Mouse (Mus musculus): Measurements from ENCODE around the gene Zbtb37. TPM values are rescaled to one million over a fixed set of nuclear protein-coding genes. Genes with fewer than 3 reads are reported as not detected.

The Zbtb37 gene
- 8.9 and 9.4 TPM in 2 replicates for polyA plus RNA-seq (2016; fragmentation: Nextera tagmentation; extraction: Ambion mirVana)

DNA sequence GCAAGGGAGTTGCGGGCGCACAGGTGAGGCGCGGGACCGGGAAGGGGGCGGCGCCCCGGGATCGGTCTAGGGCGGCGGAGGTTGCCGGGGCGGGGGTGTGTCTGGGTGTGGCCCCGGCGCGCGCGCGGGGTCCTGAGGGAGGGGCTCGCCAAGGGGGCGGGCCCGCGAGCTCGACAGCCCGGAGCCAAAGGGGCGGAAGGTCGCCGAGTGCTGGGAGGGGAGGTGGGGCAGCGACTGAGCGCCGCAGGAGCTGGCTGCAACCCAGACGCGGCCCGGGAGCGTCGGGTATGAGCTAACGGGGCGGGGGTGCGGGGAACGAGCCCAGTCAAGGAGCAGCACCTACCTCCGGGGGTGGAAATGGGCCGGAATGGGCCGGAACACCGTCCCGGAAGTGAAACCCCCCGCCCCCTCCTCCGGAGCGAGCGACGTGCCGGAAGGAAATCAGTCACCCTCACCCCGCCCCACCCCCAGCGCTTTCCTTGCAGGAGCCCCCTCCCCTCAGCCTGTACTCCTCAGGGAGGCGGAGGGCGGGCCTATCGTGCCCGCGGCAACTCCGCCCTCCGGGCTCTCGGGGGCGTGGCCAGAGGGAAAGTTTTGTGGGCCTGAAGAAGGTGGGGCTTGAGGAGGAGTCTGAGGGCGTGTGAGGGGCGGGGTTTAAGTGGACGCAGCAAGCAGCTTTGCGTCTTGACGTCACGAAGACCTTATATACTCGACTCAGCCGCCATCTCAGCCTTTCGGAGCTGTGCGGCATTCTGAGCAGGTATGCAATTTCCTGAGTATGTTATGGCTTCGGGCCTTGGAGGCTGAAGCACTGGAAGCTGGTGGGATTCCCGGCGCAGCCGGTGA lies at the start of gene Zbtb37:
TSS of gene Zbtb37 (minus strand) at position 415 of the 846 bp plus-strand sequence.
- Histone ChIP-seq H3K27ac (peak within 1 kb of the TSS; percentile 92), H3K9ac (peak within 1 kb of the TSS; percentile 93), H3K27me3 (no peaks in the 10 kb centered on the region), H3K4me3 (peak within 1 kb of the TSS; percentile 84), H3K4me1 (peaks cover 13% of the 10 kb centered on the region), H3K9me3 (no peaks in the 10 kb centered on the region), H3K36me3 (peaks cover 57% of the 10 kb centered on the region), H3K4me2 (replicated peaks) (peak within 1 kb of the TSS; percentile 66)
- peak; percentile 81 for ATAC-seq (ENCODE audit: insufficient number of reproducible peaks, insufficient read depth, low FRiP score, low TSS enrichment)
- under 1% methylated on average over 75 of the region's 76 CpGs for WGBS

DNA sequence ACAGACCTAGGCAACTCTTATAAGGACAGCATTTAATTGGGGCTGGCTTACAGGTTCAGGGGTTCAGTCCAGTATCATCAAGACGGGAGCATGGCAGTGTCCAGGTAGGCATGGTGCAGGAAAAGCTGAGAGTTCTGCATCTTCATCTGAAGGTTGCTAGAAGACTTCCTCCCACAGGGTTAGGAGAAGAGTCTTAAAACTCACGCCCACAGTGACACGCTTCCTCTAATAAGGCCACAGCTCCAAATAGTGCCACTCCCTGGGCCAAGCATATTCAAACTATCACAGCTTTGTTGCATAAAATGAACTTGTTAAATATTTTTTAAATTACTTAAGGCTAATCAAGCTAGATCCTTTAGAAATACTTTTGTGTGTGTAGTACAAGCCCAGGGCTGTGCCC lies 42.6 kb upstream of the Zbtb37 start:
- H3K4me3 ChIP-seq = no peak overlapping the region
- H3K9ac ChIP-seq = no peak overlapping the region
- no peak overlapping the region for H3K27ac ChIP-seq
- H3K4me1 ChIP-seq = peaks cover 18% of the 10 kb centered on the region
- WGBS = 95% methylated on average over 3 of the region's 3 CpGs
- no peaks in the 10 kb centered on the region for H3K9me3 ChIP-seq
- H3K4me2 ChIP-seq (replicated peaks) = no peak overlapping the region
- H3K27me3 ChIP-seq = no peaks in the 10 kb centered on the region
- H3K36me3 ChIP-seq = peaks cover 27% of the 10 kb centered on the region
- ATAC-seq (ENCODE audit: insufficient number of reproducible peaks, insufficient read depth, low FRiP score, low TSS enrichment) = no peak

DNA sequence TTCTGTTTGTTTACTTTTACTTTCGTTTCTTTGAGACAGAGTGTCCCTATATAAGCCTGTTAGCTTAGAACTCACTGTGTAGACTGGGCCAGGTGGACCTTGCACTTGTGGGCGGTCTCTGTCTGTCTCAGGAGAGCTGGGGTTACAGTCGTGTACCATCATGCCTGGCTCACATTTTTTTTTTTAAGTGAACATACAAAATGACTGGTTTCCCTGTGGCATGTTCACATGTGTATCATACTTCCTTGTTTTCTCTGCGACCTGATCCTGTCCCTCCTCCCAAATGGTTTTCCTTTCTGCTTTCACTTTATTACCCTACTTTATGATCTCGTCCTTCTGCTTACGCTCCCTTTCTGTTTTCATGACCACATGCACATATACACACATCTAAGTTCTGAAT lies 41.6 kb upstream of the Zbtb37 start:
- no peaks in the 10 kb centered on the region for H3K9me3 ChIP-seq
- no peak for ATAC-seq (ENCODE audit: insufficient number of reproducible peaks, insufficient read depth, low FRiP score, low TSS enrichment)
- no peak overlapping the region for H3K9ac ChIP-seq
- no peak overlapping the region for H3K27ac ChIP-seq
- no peak overlapping the region for H3K4me2 ChIP-seq (replicated peaks)
- peaks cover 27% of the 10 kb centered on the region for H3K4me1 ChIP-seq
- no peak overlapping the region for H3K4me3 ChIP-seq
- H3K27me3 ChIP-seq = no peaks in the 10 kb centered on the region
- H3K36me3 ChIP-seq = peaks cover 23% of the 10 kb centered on the region
- WGBS = 77% methylated on average over 6 of the region's 6 CpGs

DNA sequence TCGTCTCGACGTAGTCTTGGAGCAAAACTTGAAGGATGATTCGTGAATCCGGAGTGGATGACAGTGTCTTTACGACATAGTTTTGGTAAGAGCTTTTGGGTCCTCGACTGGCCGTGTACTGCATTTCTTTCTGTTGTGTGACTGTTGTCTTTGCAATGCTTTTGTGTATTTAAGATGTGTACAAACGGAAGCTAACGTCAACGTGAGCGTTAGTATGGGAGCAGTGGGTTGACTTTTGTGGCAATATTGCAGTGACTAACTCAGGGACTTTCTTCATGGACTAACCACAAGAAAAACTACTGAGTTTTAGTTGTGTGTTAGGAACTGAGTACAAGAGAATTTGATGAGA lies 36.6 kb upstream of the Zbtb37 start:
- Histone ChIP-seq H3K9me3 (no peaks in the 10 kb centered on the region), H3K36me3 (0 out of 2 replicates have a peak, but pooled peaks cover 4% of the 10 kb centered on the region), H3K4me1 (peaks cover 30% of the 10 kb centered on the region), H3K4me2 (replicated peaks) (peak overlapping the region; percentile 71), H3K27ac (peak overlapping the region; percentile 75), H3K27me3 (no peaks in the 10 kb centered on the region), H3K9ac (peak overlapping the region; percentile 76), H3K4me3 (peak overlapping the region; percentile 76)
- under 1% methylated on average over 12 of the region's 12 CpGs for WGBS
- no peak for ATAC-seq (ENCODE audit: insufficient number of reproducible peaks, insufficient read depth, low FRiP score, low TSS enrichment)

DNA sequence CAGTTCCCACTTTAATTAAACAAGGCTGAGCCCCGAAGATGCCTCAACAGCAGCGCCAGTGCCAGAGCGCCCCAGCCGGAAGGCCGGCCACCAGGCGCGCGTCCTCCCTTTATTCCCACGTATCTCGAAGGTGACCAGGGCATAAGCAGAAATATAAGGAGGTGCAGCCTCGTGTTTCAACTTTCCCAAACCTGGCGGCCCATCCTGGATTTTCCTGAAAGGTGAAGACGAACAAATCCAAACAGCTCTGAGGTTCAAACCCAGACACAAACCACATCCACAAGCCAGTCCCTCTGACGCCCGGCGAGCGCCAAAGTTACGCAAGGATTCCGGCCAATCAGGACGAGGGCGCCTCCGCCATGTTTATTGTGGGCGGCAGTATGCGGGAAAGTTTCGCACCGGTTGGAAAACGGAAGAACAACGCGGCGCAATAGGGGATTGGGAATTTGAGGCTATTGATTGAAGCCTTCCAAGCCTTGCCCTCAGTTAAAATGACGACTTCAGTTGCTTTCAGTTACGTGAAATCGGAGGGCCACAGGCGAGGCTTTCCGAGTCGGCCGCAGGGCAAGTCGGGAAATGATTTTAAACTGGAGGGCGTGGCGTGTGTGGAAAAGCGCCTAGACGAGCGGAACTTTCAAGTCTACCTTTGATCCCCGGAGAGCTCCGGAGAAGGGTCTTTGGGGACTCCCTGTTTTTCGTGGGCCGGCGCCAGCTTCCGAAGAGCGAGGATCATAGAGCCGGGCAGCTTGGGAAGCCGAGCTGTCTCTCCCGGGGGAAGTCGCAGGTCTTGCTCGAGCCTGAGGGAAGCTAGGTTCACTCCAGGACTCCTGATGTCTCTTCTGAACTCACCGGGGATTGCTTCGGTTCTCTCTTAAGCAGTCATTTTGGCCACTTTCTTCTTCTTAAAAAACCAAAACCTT lies 36.0 kb upstream of the Zbtb37 start, which contains the start of the genes Dars2 and Cenpl:
TSS of gene Dars2 (minus strand) at position 307 of the 920 bp plus-strand sequence.
TSS of gene Cenpl (plus strand) at position 362 of the 920 bp plus-strand sequence.
- peak within 1 kb of the TSS; percentile 76 for H3K9ac ChIP-seq
- H3K4me3 ChIP-seq = peak within 1 kb of the TSS; percentile 76
- peaks cover 30% of the 10 kb centered on the region for H3K4me1 ChIP-seq
- no peaks in the 10 kb centered on the region for H3K9me3 ChIP-seq
- H3K4me2 ChIP-seq (replicated peaks) = peak within 1 kb of the TSS; percentile 71
- under 1% methylated on average over 57 of the region's 57 CpGs for WGBS
- no peaks in the 10 kb centered on the region for H3K27me3 ChIP-seq
- ATAC-seq (ENCODE audit: insufficient number of reproducible peaks, insufficient read depth, low FRiP score, low TSS enrichment) = peak; percentile 96
- H3K27ac ChIP-seq = peak within 1 kb of the TSS; percentile 75
- H3K36me3 ChIP-seq = 0 out of 2 replicates have a peak, but pooled peaks cover 4% of the 10 kb centered on the region

DNA sequence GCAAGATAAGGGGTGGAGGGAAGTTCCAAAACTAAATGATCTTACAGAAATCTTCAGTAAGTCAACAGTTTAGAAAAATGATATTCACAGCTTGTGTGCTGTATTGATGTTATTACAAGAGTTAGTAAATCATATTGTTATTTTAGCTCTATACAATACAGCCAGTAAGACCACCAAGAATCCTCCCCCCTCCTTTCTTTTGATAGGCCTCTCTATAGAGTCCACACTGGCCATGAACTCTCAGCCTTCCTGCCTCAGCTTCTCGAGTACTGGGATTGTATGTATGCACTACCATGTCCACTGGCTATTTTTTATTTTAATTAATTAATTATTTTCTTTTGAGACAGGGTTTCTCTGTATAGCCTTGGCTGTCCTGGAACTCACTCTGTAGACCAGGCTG lies 28.7 kb upstream of the Zbtb37 start:
- Histone ChIP-seq H3K4me3 (no peak overlapping the region), H3K4me1 (no peaks in the 10 kb centered on the region), H3K9me3 (no peaks in the 10 kb centered on the region), H3K27ac (no peak overlapping the region), H3K27me3 (no peaks in the 10 kb centered on the region), H3K36me3 (no peaks in the 10 kb centered on the region; the same call in 1 of the 2 replicates), H3K9ac (no peak overlapping the region), H3K4me2 (replicated peaks) (no peak overlapping the region)
- ATAC-seq (ENCODE audit: insufficient number of reproducible peaks, insufficient read depth, low FRiP score, low TSS enrichment) = no peak
- 87% methylated on average over 1 of the region's 1 CpGs for WGBS

DNA sequence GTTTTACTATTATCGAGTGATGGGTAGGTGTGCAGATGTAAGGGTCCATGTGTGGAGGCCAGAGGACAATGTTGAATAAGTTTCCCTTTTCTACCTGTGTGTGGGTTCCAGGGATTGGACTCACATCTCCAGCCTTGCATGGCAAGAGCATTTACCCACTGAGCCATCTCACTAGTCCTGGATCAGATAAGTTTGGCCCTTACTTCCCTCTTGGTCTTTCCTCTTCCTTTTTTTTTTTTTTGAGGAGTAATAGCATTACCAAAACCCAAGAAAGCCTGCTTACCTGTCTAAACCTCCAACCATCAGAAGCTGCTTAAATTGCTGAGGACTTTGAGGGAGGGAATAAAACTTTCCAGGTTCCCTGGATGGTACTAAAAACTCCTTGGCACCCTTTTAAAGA lies 22.5 kb upstream of the Zbtb37 start:
- Histone ChIP-seq H3K27me3 (no peaks in the 10 kb centered on the region), H3K4me1 (no peaks in the 10 kb centered on the region), H3K9me3 (no peaks in the 10 kb centered on the region), H3K4me3 (no peak overlapping the region), H3K27ac (no peak overlapping the region), H3K36me3 (peaks cover 17% of the 10 kb centered on the region), H3K9ac (no peak overlapping the region), H3K4me2 (replicated peaks) (no peak overlapping the region)
- no peak for ATAC-seq (ENCODE audit: insufficient number of reproducible peaks, insufficient read depth, low FRiP score, low TSS enrichment)
- WGBS = 93% methylated on average over 1 of the region's 1 CpGs

DNA sequence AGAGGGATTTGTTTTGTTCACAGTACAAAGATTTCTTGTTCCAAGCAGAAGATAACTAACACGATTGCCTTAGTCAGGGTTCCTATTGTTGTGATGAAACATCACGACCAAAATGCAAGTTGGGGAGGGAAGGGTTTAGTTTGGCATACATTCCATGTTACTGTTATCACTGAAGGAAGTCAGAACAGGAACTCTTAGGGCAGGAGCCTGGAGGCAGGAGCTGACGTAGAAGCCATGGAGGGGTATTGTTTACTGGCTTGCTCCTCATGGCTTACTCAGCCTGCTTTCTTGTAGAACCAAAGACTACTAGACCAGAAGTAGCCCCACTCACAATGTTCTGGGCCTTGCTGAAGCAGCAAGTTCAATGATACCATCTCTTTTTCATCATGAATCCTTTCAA lies 12.3 kb upstream of the Zbtb37 start:
- Histone ChIP-seq H3K4me2 (replicated peaks) (no peak overlapping the region), H3K9ac (no peak overlapping the region), H3K36me3 (peaks cover 39% of the 10 kb centered on the region), H3K27ac (no peak overlapping the region), H3K9me3 (no peaks in the 10 kb centered on the region), H3K4me3 (no peak overlapping the region), H3K27me3 (no peaks in the 10 kb centered on the region), H3K4me1 (no peaks in the 10 kb centered on the region)
- WGBS = 84% methylated on average over 3 of the region's 3 CpGs
- ATAC-seq (ENCODE audit: insufficient number of reproducible peaks, insufficient read depth, low FRiP score, low TSS enrichment) = no peak

DNA sequence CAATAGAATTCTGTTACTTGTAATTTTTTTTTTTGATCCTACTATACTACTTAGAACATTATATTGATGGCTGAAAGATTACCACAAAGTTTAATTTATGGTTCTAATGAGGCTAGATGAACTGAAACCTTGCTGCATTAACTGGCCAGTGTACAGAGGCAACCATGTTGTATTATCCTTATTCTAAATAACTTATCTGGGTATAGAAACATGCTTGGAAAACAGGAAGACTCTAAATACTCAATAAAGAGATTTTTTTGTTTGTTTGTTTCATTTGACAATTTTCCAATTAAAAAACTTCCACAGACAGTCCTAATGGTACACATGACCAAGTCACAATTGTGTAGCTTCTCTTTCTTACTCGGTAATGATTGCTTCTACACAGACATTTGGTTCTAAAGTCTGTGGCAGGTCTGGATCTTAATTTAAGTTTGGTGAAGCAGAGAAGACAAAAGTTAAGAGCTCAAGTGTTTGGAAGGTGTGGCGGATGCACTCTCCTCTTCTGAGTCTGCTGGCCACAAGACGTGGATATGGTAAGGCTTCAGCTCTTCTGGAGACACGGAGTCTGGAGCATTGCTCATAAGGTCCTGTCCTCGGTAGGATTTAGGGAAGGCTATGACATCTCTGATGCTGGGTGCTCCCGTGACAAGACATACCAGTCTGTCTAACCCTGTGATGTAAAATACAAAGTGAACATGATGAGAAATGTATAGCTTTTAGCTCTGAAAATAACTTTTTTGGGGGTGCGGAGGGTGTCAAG lies 6.8 kb upstream of the Zbtb37 start:
- H3K36me3 ChIP-seq = peaks cover 48% of the 10 kb centered on the region

DNA sequence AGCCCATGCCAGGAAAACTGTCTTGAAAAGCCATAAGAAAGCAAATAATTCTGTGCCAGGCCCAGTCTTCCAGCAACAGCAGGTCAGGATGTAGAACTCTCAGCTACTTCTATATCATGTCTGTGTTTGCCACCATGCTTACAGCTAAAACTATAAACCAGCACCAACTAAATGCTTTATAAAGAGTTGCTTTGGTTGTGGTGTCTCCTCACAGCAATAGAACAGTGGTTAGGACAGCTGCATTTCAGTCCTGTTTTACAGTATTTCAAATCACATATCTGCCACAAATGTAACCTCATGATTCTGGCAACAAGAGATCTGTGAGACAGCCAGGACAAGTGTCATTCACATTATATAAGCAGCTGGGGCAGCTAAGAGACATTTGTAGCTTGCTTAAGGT lies 6.2 kb upstream of the Zbtb37 start:
- peaks cover 48% of the 10 kb centered on the region for H3K36me3 ChIP-seq

More for the DNA sequence above, 6.8 kb upstream of the Zbtb37 start:
- Histone ChIP-seq H3K4me2 (replicated peaks) (no peak overlapping the region), H3K4me1 (peaks cover 5% of the 10 kb centered on the region), H3K27ac (no peak overlapping the region), H3K9me3 (no peaks in the 10 kb centered on the region), H3K4me3 (no peak overlapping the region), H3K27me3 (no peaks in the 10 kb centered on the region), H3K9ac (no peak overlapping the region)
- ATAC-seq (ENCODE audit: insufficient number of reproducible peaks, insufficient read depth, low FRiP score, low TSS enrichment) = no peak
- WGBS = 90% methylated on average over 7 of the region's 7 CpGs

DNA sequence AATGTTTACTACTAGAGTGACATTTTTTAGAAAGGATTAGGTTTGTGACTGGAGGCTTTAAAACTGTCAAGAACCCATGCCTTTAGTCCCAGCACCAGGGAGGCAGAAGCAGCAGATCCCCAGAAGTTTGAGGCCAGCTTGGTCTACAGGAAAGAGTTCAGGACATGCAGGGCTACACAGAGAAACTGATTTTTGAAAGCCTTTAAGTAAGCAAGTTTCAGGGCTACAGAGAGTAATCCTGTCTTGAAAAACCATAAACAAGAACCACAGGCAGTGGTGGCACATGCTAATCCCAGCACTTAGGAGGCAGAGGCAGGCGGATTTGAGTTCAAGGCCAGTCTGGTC lies 5.7 kb upstream of the Zbtb37 start:
- peaks cover 5% of the 10 kb centered on the region for H3K4me1 ChIP-seq
- peaks cover 47% of the 10 kb centered on the region for H3K36me3 ChIP-seq
- no peak for ATAC-seq (ENCODE audit: insufficient number of reproducible peaks, insufficient read depth, low FRiP score, low TSS enrichment)
- no peak overlapping the region for H3K4me2 ChIP-seq (replicated peaks)
- H3K27ac ChIP-seq = peak overlapping the region; percentile 61
- no peaks in the 10 kb centered on the region for H3K27me3 ChIP-seq
- WGBS = 56% methylated on average over 1 of the region's 1 CpGs
- no peaks in the 10 kb centered on the region for H3K9me3 ChIP-seq
- no peak overlapping the region for H3K9ac ChIP-seq
- H3K4me3 ChIP-seq = no peak overlapping the region

More for the DNA sequence above, 6.2 kb upstream of the Zbtb37 start:
- ATAC-seq (ENCODE audit: insufficient number of reproducible peaks, insufficient read depth, low FRiP score, low TSS enrichment) = no peak
- Histone ChIP-seq H3K27me3 (no peaks in the 10 kb centered on the region), H3K4me2 (replicated peaks) (no peak overlapping the region), H3K4me1 (peaks cover 5% of the 10 kb centered on the region), H3K9me3 (no peaks in the 10 kb centered on the region), H3K9ac (no peak overlapping the region), H3K27ac (no peak overlapping the region), H3K4me3 (no peak overlapping the region)

Measured in embryonic facial prominence, embryonic 12.5 days (tissue).